23 mouse cellular contexts compared by ENCODE assay signal in the genomic region with DNA sequence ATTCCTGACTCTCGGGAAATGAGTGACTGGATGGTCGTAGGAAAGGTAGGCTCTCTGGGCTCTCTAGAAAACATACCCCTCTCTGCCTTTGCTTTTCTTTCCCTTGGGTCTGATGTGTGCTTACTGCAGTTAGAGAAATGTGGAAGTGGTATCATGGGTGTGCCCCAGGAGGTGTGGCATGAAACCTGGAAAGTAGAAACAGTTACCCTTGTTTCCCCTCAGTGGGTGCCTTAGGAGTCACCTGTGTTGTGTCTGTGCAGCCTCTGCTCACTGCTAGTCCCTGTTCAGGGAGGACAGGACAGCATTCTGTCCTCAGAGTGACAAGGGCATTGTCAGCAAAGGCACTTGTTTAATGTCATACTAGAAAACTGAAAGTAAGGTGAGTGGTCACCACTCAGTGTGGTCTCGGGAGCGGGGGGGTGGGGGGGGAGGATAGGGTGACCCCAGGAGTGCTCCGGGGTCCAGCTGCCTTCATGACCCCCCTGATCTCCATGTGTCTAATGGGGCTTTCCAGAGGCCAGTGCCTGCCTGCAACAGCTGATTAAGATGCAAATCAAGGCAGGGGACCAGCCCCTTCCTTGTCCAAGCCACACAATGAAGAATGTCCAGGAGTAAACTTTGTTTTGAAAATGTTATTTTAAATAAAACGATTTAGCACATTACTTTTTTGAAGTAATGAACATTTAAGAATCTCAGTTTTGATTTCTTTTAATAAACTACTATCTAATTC. TPM values are rescaled to one million over a fixed set of nuclear protein-coding genes. Genes with fewer than 3 reads are reported as not detected.
A peak's percentile ranks its signal among the peaks of the same experiment; 100 is the strongest.
DNase-seq lines count a peak whose midpoint lies in the region; ATAC-seq lines count a peak whose summit lies in the region.
"Had no signal": no experiment of that assay in that cellular context is flagged by ENCODE, and none has a peak within 500 bp of the region (broad histone marks: within the 10 kb centered on the region; RNA-seq: fewer than 3 reads in every experiment).

No protein-coding gene starts in this region.

- H3K4me2 ChIP-seq in forebrain, embryonic 12.5 days, result no peak overlapping the region
- H3K4me2 ChIP-seq in lung, embryonic 16.5 days (ENCODE audit: low read depth, low read length), result peak overlapping the region; percentile 15; the same call in 1 of the 2 replicates
- H3K4me2 ChIP-seq: heart, embryonic 11.5 days; hindbrain, embryonic 12.5 days; limb, embryonic 12.5 days; liver, embryonic 12.5 days; lung, embryonic 14.5 days; neural tube, embryonic 15.5 days had no signal

- H3K4me3 ChIP-seq in forebrain, embryonic 12.5 days (replicated peaks), result no peak overlapping the region
- H3K4me3 ChIP-seq in forebrain, embryonic 10.5 days, result no peak overlapping the region
- peak overlapping the region; percentile 1; the same call in 1 of the 2 replicates for H3K4me3 ChIP-seq in lung, embryonic 16.5 days (ENCODE audit: low read length)
- H3K4me3 ChIP-seq: hindbrain, embryonic 12.5 days; layer of hippocampus, adult 2 months; limb, embryonic 12.5 days; liver, embryonic 12.5 days; neural tube, embryonic 15.5 days had no signal

- 84% methylated on average over 6 of the region's 6 CpGs for WGBS in forebrain, embryonic 12.5 days
- 93% methylated on average over 6 of the region's 6 CpGs for WGBS in forebrain, embryonic 10.5 days
- WGBS in lung, embryonic 16.5 days, result 81% methylated on average over 6 of the region's 6 CpGs

- no peak for ATAC-seq in forebrain, embryonic 12.5 days (ENCODE audit: low FRiP score)
- ATAC-seq in lung, embryonic 16.5 days (ENCODE audit: low read depth), result no peak
- ATAC-seq: CD4-positive, CD25-positive, alpha-beta regulatory T cell, adult 4 months; intestine, postnatal 0 days; liver, embryonic 12.5 days had no signal

- 0 out of 2 replicates have a peak, but pooled peaks cover 6% of the 10 kb centered on the region for H3K4me1 ChIP-seq in forebrain, embryonic 12.5 days
- no peaks in the 10 kb centered on the region for H3K4me1 ChIP-seq in forebrain, embryonic 10.5 days
- peaks cover 11% of the 10 kb centered on the region for H3K4me1 ChIP-seq in lung, embryonic 16.5 days (replicated peaks; ENCODE audit: control insufficient read depth, insufficient read depth, low read length)
- H3K4me1 ChIP-seq: hindbrain, embryonic 12.5 days; limb, embryonic 12.5 days had no signal

- no peaks in the 10 kb centered on the region for H3K27me3 ChIP-seq in forebrain, embryonic 12.5 days
- no peaks in the 10 kb centered on the region for H3K27me3 ChIP-seq in forebrain, embryonic 10.5 days (ENCODE audit: poor library complexity, severe bottlenecking)
- no peaks in the 10 kb centered on the region for H3K27me3 ChIP-seq in lung, embryonic 16.5 days (ENCODE audit: control insufficient read depth, insufficient read depth, low read depth, low read length)
- H3K27me3 ChIP-seq: hindbrain, embryonic 12.5 days; limb, embryonic 12.5 days; liver, embryonic 12.5 days; neural tube, embryonic 15.5 days had no signal

- H3K27ac ChIP-seq in forebrain, embryonic 12.5 days, result 0 out of 2 replicates have a peak overlapping the region, but pooled peaks have one; percentile 31
- H3K27ac ChIP-seq in forebrain, embryonic 10.5 days, result no peak overlapping the region
- H3K27ac ChIP-seq in lung, embryonic 16.5 days (ENCODE audit: low read length), result peak overlapping the region; percentile 63; the same call in 1 of the 2 replicates
- H3K27ac ChIP-seq: hindbrain, embryonic 12.5 days; layer of hippocampus, adult 2 months; limb, embryonic 12.5 days; liver, embryonic 12.5 days; neural tube, embryonic 15.5 days had no signal

- H3K36me3 ChIP-seq in forebrain, embryonic 12.5 days (replicated peaks), result peaks cover 92% of the 10 kb centered on the region
- H3K36me3 ChIP-seq in forebrain, embryonic 10.5 days (replicated peaks), result peaks cover 100% of the 10 kb centered on the region
- peaks cover 31% of the 10 kb centered on the region for H3K36me3 ChIP-seq in lung, embryonic 16.5 days (ENCODE audit: control insufficient read depth, insufficient read depth, low read length)

- no peak for DNase-seq in forebrain, embryonic 10.5 days (ENCODE audit: extremely low spot score, low spot score)
- DNase-seq in lung, adult 18-20 months, result no peak
- peak; percentile 66 to 72 for DNase-seq in spleen, postnatal 36 days (ENCODE audit: low spot score in 2 of 2)
- no peak for DNase-seq in spleen, adult 12 weeks (ENCODE audit: low spot score)
- no peak for DNase-seq in embryo, embryonic 10 days (ENCODE audit: low spot score)
- DNase-seq: adrenal gland, adult 2 months; cerebellum, postnatal 10 days; gastrocnemius, postnatal 10 days; heart, adult 11 months; kidney, postnatal 25 days; layer of hippocampus, postnatal 36 days; thymus, postnatal 14 days had no signal

- no peak overlapping the region for H3K9ac ChIP-seq in forebrain, embryonic 12.5 days
- no peak overlapping the region for H3K9ac ChIP-seq in lung, embryonic 16.5 days (ENCODE audit: low read length)
- H3K9ac ChIP-seq: hindbrain, embryonic 12.5 days; limb, embryonic 12.5 days; liver, embryonic 12.5 days; lung, embryonic 14.5 days; neural tube, embryonic 15.5 days had no signal

- H3K9me3 ChIP-seq in forebrain, embryonic 12.5 days, result no peaks in the 10 kb centered on the region
- no peaks in the 10 kb centered on the region for H3K9me3 ChIP-seq in forebrain, embryonic 10.5 days
- no peaks in the 10 kb centered on the region for H3K9me3 ChIP-seq in lung, embryonic 16.5 days (ENCODE audit: control insufficient read depth, low read length)
- H3K9me3 ChIP-seq: hindbrain, embryonic 12.5 days; limb, embryonic 12.5 days; liver, embryonic 12.5 days; neural tube, embryonic 15.5 days had no signal

RNA-seq across cellular contexts. Expression of a gene that starts 18.8 kb away (rescaled TPM):
- polyA plus RNA-seq in forebrain, embryonic 12.5 days (2016; fragmentation: Nextera tagmentation; extraction: Ambion mirVana), result 154 and 166 TPM in 2 replicates
- polyA plus RNA-seq in forebrain, embryonic 10.5 days (2016; fragmentation: Nextera tagmentation; extraction: Ambion mirVana), result 139 and 156 TPM in 2 replicates
- polyA plus RNA-seq in lung, embryonic 16.5 days (2015; fragmentation: Nextera tagmentation; extraction: Ambion mirVana), result 128 and 138 TPM in 2 replicates

RNA-seq across cellular contexts. Expression of a gene that starts 37.6 kb away (rescaled TPM):
- 15.8 and 17.8 TPM in 2 replicates for polyA plus RNA-seq in forebrain, embryonic 12.5 days (2016; fragmentation: Nextera tagmentation; extraction: Ambion mirVana)
- 16.0 and 17.9 TPM in 2 replicates for polyA plus RNA-seq in forebrain, embryonic 10.5 days (2016; fragmentation: Nextera tagmentation; extraction: Ambion mirVana)
- 13.5 and 13.6 TPM in 2 replicates for polyA plus RNA-seq in lung, embryonic 16.5 days (2015; fragmentation: Nextera tagmentation; extraction: Ambion mirVana)

Comparison
In these comparisons a context has a peak if more than half of its experiments do, and no peak if none do; other contexts are left out.
1. DNase-seq: peak in spleen, postnatal 36 days (2 of 2); none in forebrain, embryonic 10.5 days (single experiment), lung, adult 18-20 months (0 of 2), spleen, adult 12 weeks (single experiment) and embryo, embryonic 10 days (single experiment).